Mouse (Mus musculus) ES-Bruce4 (cell line): ENCODE measurements at regions not wholly inside any gene's neighbourhood (a gene's known extent, or its start where the extent isn't known, plus 50 kb on each side); places are given as distances from the start of the nearest gene placed in this dataset.

Experiments used
- CTCF ChIP-seq: IDR thresholded peaks from one replicate; pipeline ENCODE4 v1.8.1; 2011; ENCODE audit warnings: low read depth, low read length
- POLR2A ChIP-seq: IDR thresholded peaks from one replicate; pipeline ENCODE4 v1.8.1; 2011; ENCODE audit warnings: low read length; ENCODE audit not compliant: insufficient read depth

DNA sequence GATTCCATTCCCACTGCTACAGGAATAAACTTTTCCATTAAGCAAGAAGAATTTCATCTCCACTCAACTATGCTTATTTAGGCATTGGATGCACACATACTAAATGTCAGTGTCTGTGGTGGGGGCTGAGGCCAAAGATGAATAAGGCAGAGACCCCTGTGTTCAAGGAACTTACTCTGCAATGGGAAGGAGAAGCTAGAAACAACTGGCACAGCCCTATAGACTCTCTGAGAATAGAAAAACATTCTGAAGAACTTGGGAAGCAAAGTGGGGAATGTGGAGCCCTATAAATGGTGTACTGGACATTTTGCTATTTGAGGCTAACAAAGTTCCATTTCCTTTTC, 296.1 kb downstream of the Nuak1 start:
- no peak for TF ChIP-seq CTCF
- no peak for TF ChIP-seq POLR2A
